Mouse (Mus musculus) kidney, adult 8-10 months (tissue): Measurements from ENCODE around the gene Ghr.
A peak's percentile ranks its signal among the peaks of the same experiment; 100 is the strongest.

Experiments
- DNase-seq, 2 experiments: peaks; one replicate each; pipeline ENCODE4 v3.0.0; 2022

The Ghr gene

DNA sequence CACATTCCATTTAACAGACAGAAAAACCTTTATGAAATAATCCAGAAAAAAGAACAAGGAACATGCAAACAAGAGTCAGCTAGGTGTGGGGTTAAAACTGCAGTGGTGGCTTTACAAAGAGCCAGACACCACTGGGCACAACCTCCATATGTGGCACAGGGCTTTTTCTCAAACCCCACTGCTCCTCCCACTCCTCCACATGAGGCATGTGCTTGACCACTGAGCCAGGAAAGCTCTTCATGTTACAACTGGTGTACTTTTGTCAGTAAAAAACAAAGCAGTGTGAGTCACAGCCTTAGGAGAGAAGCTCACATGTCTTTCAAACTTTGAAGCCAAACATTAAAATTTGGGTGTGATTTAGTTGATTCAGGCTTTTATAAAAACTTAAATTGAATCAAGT is 302.1 kb downstream of the Ghr start:
- DNase-seq, result no peak

DNA sequence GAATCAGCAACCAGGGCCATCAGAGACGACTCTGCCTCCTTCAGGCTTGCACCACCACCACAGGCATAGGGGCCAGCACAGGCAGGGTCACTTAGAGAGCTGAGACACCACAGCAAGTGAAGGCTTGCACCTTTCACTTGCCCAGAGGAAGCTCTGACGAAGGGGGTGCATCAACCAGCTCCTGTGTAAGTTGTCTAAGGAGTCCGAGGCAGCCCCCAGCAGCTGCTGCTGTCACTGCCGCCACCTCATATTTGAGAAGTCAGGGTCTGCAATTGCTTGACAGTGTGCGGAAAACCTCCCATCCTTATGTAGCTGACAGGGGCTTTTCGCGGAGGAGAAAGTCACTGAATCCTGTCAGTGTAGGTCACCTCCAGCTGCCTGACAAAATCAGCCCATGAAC is 304.1 kb downstream of the Ghr start:
- DNase-seq, result no peak

DNA sequence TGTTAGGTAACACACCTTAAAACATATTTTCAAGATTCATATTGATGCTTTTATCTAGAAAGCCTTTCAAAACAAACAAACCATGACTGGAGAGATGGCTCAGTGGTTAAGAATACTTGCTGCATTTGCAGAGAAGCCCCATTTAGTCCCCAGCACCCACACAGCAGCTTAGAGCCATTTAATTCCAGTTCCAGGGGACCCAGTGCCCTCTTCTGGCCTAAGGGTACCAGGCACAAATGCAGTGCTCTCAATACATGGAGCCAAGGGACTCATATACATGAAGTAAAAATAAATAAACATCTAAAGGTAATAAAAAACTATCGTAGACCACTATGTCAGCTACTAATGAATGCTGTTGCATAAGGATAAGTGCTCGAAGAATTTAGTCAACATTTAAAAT is 305.9 kb downstream of the Ghr start:
- no peak for DNase-seq

DNA sequence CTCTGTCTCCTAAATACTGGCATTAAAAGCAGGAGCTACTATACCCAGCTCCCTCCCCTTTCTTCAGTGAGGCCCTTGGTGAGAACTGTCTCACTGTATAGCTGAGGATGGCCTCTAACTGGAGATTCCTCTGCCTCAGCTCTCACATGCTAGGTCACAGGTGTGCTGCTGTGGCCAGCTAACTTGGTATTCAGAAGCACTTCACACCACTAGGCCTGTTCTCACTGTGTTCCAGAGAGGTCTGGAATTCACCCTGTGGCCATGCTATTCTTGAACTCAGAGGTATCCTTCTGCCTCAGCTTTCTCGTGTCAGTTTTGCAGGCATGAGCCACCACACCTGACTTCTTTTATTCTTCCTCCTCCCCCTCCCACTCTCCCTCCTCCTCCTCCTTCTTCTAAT is 310.1 kb downstream of the Ghr start:
- no peak for DNase-seq

DNA sequence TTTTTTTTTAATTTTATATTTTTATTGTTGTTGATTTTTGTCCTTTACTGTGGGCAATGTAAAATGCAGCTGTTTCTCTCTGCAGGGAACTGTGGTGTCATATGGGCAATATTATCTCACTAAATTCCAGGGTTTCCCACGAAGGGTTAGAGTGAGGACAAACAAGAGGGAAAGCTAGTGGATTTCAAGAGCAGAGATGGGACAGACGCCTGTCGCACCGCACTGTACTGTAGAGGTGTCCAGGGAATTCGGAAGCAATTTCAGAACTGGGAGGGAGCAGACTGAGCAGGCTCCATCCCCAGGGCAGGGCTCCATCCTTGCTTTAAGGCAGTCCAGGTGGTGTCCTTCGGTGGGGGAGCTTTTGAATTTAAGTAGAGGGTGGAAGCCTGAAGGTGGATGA is 312.1 kb downstream of the Ghr start:
- peak; percentile 23 to 32 for DNase-seq

DNA sequence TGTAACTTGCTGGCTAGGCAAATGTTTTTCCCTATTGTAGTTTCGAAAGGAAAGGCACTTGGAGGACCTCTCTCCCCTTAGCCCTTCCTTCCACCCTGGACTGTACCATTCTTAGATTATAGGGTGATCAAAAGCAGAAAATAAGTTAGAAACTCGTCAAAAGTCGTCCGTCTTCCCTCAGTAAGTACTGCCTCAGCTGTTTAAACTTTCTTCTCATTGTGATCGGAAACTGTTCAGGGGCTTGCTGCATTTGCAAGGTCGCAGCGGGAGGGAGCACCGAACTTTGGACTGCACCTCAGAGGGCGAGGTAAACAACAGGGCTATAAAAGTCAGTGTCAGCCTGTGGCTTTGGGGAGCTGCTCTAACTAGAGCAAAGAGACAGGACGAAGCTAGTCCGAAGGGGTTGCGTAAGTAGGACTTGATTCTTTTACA is 312.6 kb downstream of the Ghr start:
- DNase-seq, result peak; percentile 90 to 94

DNA sequence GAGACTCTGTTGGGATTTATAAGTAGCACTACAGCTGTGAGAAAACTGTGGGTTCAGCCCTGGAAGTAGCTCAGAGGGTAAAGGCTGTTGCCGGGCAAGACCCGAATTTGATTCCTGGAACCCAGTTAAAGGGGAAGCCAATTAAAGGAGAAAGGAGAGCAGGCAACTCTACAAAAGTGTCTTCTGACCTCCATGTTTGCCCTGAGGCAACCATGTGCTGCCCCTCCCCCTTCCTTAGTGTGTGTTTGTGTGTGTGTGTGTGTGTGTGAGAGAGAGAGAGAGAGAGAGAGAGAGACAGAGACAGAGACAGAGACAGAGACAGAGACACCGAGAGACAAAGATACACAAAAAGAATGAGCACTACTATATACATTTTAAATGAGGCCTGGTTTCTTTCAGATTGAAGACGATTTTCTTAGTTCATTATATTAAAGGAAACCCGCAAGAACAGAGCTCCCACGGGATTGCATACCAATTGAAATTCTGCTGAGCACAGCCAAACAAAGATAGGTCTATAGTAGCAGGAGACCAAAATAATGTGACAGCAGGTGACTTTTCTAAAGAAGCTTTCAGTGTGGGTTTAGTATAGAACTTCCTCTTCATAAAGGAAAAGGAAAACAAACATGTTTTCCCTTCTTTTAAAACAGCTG is 313.2 kb downstream of the Ghr start:
- peak; percentile 34 to 48 for DNase-seq

DNA sequence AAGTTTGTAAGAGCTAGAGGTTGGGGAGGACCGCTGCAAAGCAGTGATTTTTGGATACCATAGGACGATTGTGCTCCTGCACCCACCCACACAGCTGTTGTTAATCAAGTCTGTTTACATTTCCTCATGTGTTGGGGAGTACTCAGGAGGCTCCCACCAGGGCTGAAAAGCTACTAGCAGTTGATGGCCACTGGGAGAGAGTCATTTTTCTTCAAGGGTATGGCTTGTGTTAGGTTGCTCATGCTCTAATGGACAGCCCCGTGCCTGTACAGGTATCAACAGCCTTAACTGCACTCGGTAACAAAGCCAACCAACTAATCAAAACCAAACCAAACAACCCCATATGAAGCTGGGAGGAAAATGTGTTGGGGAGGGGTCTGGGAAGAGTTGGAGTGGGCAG is 313.8 kb downstream of the Ghr start:
- DNase-seq, result no peak

DNA sequence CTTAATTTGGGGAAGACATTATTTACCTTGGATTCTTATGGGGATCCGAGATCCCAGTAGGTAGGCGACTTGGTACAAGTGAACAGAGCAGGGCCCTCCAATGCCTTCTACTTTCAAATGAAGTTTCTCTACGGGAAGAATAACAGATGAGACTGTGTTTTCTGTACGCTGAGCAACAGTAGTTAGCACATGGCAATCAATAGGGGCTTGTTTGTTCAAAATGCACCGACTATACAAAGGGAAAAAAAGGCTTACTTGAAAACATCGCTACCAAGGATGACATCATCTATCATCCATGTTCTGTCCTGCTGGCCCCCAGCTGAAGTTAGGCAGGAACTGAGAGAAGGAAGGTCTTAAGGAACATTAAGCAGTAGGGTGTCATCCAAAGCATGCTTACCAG is 315.0 kb downstream of the Ghr start, which contains the start of gene Selenop:
Gene Selenop (plus strand): TSS at position 301 of the 400 bp plus-strand sequence.
- DNase-seq, result no peak
